Mouse (Mus musculus): ENCODE results near the gene Get4. TPM values are rescaled to one million over a fixed set of nuclear protein-coding genes. Genes with fewer than 3 reads are reported as not detected.

The Get4 gene
- polyA plus RNA-seq, 1 experiment from 2014 or later = 114 TPM

GRCm38 (mm10) chr5:139291811-139292560 lies 39.9 kb downstream of the Get4 start:
- DNase-seq (ENCODE audit: low spot score) (no peak), ATAC-seq (no peak)
- no peak overlapping the region for H3K9ac ChIP-seq (ENCODE audit: low read length)
- no peaks in the 10 kb centered on the region for H3K4me1 ChIP-seq (ENCODE audit: control insufficient read depth, insufficient read depth, low read length)
- no peaks in the 10 kb centered on the region for H3K27me3 ChIP-seq (replicated peaks; ENCODE audit: control insufficient read depth, insufficient read depth, low read length)
- H3K27ac ChIP-seq (ENCODE audit: low read depth, low read length) = no peak overlapping the region
- WGBS = 61% methylated on average over 6 of the region's 6 CpGs
- no peak overlapping the region for H3K4me2 ChIP-seq (ENCODE audit: low read length)
- no peaks in the 10 kb centered on the region for H3K9me3 ChIP-seq (replicated peaks; ENCODE audit: control insufficient read depth, low read length)
- H3K4me3 ChIP-seq (ENCODE audit: low read depth, low read length) = no peak overlapping the region
- no peaks in the 10 kb centered on the region for H3K36me3 ChIP-seq (ENCODE audit: control insufficient read depth, insufficient read depth, low read length)

GRCm38 (mm10) chr5:139294089-139294488 lies 42.0 kb downstream of the Get4 start:
- Histone ChIP-seq H3K9ac (ENCODE audit: low read length) (no peak overlapping the region), H3K27ac (ENCODE audit: low read depth, low read length) (no peak overlapping the region), H3K4me1 (ENCODE audit: control insufficient read depth, insufficient read depth, low read length) (no peaks in the 10 kb centered on the region), H3K9me3 (replicated peaks; ENCODE audit: control insufficient read depth, low read length) (no peaks in the 10 kb centered on the region), H3K4me3 (ENCODE audit: low read depth, low read length) (no peak overlapping the region), H3K27me3 (replicated peaks; ENCODE audit: control insufficient read depth, insufficient read depth, low read length) (no peaks in the 10 kb centered on the region), H3K36me3 (ENCODE audit: control insufficient read depth, insufficient read depth, low read length) (no peaks in the 10 kb centered on the region), H3K4me2 (ENCODE audit: low read length) (no peak overlapping the region)
- WGBS = 84% methylated on average over 2 of the region's 2 CpGs
- DNase-seq (ENCODE audit: low spot score) = no peak
- no peak for ATAC-seq

- Histone ChIP-seq H3K27me3 (replicated peaks; ENCODE audit: control insufficient read depth, insufficient read depth, low read length) (no peaks in the 10 kb centered on the region), H3K27ac (ENCODE audit: low read depth, low read length) (no peak overlapping the region), H3K9ac (ENCODE audit: low read length) (no peak overlapping the region), H3K4me3 (ENCODE audit: low read depth, low read length) (no peak overlapping the region), H3K36me3 (ENCODE audit: control insufficient read depth, insufficient read depth, low read length) (no peaks in the 10 kb centered on the region), H3K4me1 (ENCODE audit: control insufficient read depth, insufficient read depth, low read length) (no peaks in the 10 kb centered on the region), H3K9me3 (replicated peaks; ENCODE audit: control insufficient read depth, low read length) (no peaks in the 10 kb centered on the region), H3K4me2 (ENCODE audit: low read length) (no peak overlapping the region)
- ATAC-seq = no peak
- WGBS = 90% methylated on average over 10 of the region's 10 CpGs
- DNase-seq (ENCODE audit: low spot score) = no peak
These were observed 45.0 kb downstream of the Get4 start for GRCm38 (mm10) chr5:139297092-139297491.

- H3K9me3 ChIP-seq (replicated peaks; ENCODE audit: control insufficient read depth, low read length) = no peaks in the 10 kb centered on the region
- no peak overlapping the region for H3K27ac ChIP-seq (ENCODE audit: low read depth, low read length)
- H3K9ac ChIP-seq (ENCODE audit: low read length) = no peak overlapping the region
- no peak overlapping the region for H3K4me3 ChIP-seq (ENCODE audit: low read depth, low read length)
- H3K4me1 ChIP-seq (ENCODE audit: control insufficient read depth, insufficient read depth, low read length) = no peaks in the 10 kb centered on the region
- H3K4me2 ChIP-seq (ENCODE audit: low read length) = no peak overlapping the region
- no peaks in the 10 kb centered on the region for H3K27me3 ChIP-seq (replicated peaks; ENCODE audit: control insufficient read depth, insufficient read depth, low read length)
- DNase-seq (ENCODE audit: low spot score) (no peak), ATAC-seq (no peak)
- WGBS = 74% methylated on average over 5 of the region's 5 CpGs
- H3K36me3 ChIP-seq (ENCODE audit: control insufficient read depth, insufficient read depth, low read length) = no peaks in the 10 kb centered on the region
These were observed 45.6 kb downstream of the Get4 start for GRCm38 (mm10) chr5:139297745-139298144.

- Histone ChIP-seq H3K4me3 (ENCODE audit: low read depth, low read length) (no peak overlapping the region), H3K27me3 (replicated peaks; ENCODE audit: control insufficient read depth, insufficient read depth, low read length) (no peaks in the 10 kb centered on the region), H3K36me3 (ENCODE audit: control insufficient read depth, insufficient read depth, low read length) (no peaks in the 10 kb centered on the region), H3K4me2 (ENCODE audit: low read length) (no peak overlapping the region), H3K4me1 (ENCODE audit: control insufficient read depth, insufficient read depth, low read length) (no peaks in the 10 kb centered on the region), H3K9ac (ENCODE audit: low read length) (no peak overlapping the region), H3K9me3 (replicated peaks; ENCODE audit: control insufficient read depth, low read length) (no peaks in the 10 kb centered on the region), H3K27ac (ENCODE audit: low read depth, low read length) (no peak overlapping the region)
- 84% methylated on average over 6 of the region's 6 CpGs for WGBS
- no peak for ATAC-seq
- no peak for DNase-seq (ENCODE audit: low spot score)
These were observed 50.0 kb downstream of the Get4 start for GRCm38 (mm10) chr5:139302101-139302500.

- no peaks in the 10 kb centered on the region for H3K36me3 ChIP-seq (ENCODE audit: control insufficient read depth, insufficient read depth, low read length)
- no peak overlapping the region for H3K4me3 ChIP-seq (ENCODE audit: low read depth, low read length)
- no peak for ATAC-seq
- H3K9ac ChIP-seq (ENCODE audit: low read length) = no peak overlapping the region
- WGBS = 90% methylated on average over 9 of the region's 9 CpGs
- no peaks in the 10 kb centered on the region for H3K4me1 ChIP-seq (ENCODE audit: control insufficient read depth, insufficient read depth, low read length)
- no peak for DNase-seq (ENCODE audit: low spot score)
- H3K4me2 ChIP-seq (ENCODE audit: low read length) = no peak overlapping the region
- no peaks in the 10 kb centered on the region for H3K9me3 ChIP-seq (replicated peaks; ENCODE audit: control insufficient read depth, low read length)
- no peaks in the 10 kb centered on the region for H3K27me3 ChIP-seq (replicated peaks; ENCODE audit: control insufficient read depth, insufficient read depth, low read length)
- H3K27ac ChIP-seq (ENCODE audit: low read depth, low read length) = no peak overlapping the region
These were observed 51.5 kb downstream of the Get4 start for GRCm38 (mm10) chr5:139303646-139304061.

- ATAC-seq = no peak
These were observed 57.8 kb downstream of the Get4 start for GRCm38 (mm10) chr5:139309946-139310345.

GRCm38 (mm10) chr5:139310477-139310876 lies 58.4 kb downstream of the Get4 start:
- ATAC-seq = no peak
- no peaks in the 10 kb centered on the region for H3K36me3 ChIP-seq (ENCODE audit: control insufficient read depth, insufficient read depth, low read length)
- DNase-seq (ENCODE audit: low spot score) = no peak
- H3K9ac ChIP-seq (ENCODE audit: low read length) = no peak overlapping the region
- H3K9me3 ChIP-seq (replicated peaks; ENCODE audit: control insufficient read depth, low read length) = no peaks in the 10 kb centered on the region
- WGBS = 89% methylated on average over 4 of the region's 4 CpGs
- H3K4me3 ChIP-seq (ENCODE audit: low read depth, low read length) = no peak overlapping the region
- H3K4me1 ChIP-seq (ENCODE audit: control insufficient read depth, insufficient read depth, low read length) = no peaks in the 10 kb centered on the region
- H3K4me2 ChIP-seq (ENCODE audit: low read length) = no peak overlapping the region
- H3K27ac ChIP-seq (ENCODE audit: low read depth, low read length) = no peak overlapping the region
- H3K27me3 ChIP-seq (replicated peaks; ENCODE audit: control insufficient read depth, insufficient read depth, low read length) = no peaks in the 10 kb centered on the region

More at GRCm38 (mm10) chr5:139309946-139310345, 57.8 kb downstream of the Get4 start:
- Histone ChIP-seq H3K4me3 (ENCODE audit: low read depth, low read length) (no peak overlapping the region), H3K4me1 (ENCODE audit: control insufficient read depth, insufficient read depth, low read length) (no peaks in the 10 kb centered on the region), H3K4me2 (ENCODE audit: low read length) (no peak overlapping the region), H3K9ac (ENCODE audit: low read length) (no peak overlapping the region), H3K27me3 (replicated peaks; ENCODE audit: control insufficient read depth, insufficient read depth, low read length) (no peaks in the 10 kb centered on the region), H3K36me3 (ENCODE audit: control insufficient read depth, insufficient read depth, low read length) (no peaks in the 10 kb centered on the region), H3K27ac (ENCODE audit: low read depth, low read length) (no peak overlapping the region), H3K9me3 (replicated peaks; ENCODE audit: control insufficient read depth, low read length) (no peaks in the 10 kb centered on the region)
- 82% methylated on average over 3 of the region's 3 CpGs for WGBS
- DNase-seq (ENCODE audit: low spot score) = no peak

- Histone ChIP-seq H3K36me3 (ENCODE audit: control insufficient read depth, insufficient read depth, low read length) (no peaks in the 10 kb centered on the region), H3K4me2 (ENCODE audit: low read length) (no peak overlapping the region), H3K9me3 (replicated peaks; ENCODE audit: control insufficient read depth, low read length) (no peaks in the 10 kb centered on the region), H3K27ac (ENCODE audit: low read depth, low read length) (no peak overlapping the region), H3K9ac (ENCODE audit: low read length) (no peak overlapping the region), H3K4me3 (ENCODE audit: low read depth, low read length) (no peak overlapping the region), H3K4me1 (ENCODE audit: control insufficient read depth, insufficient read depth, low read length) (no peaks in the 10 kb centered on the region), H3K27me3 (replicated peaks; ENCODE audit: control insufficient read depth, insufficient read depth, low read length) (no peaks in the 10 kb centered on the region)
- 89% methylated on average over 9 of the region's 9 CpGs for WGBS
- no peak for DNase-seq (ENCODE audit: low spot score)
- ATAC-seq = no peak
These were observed 59.7 kb downstream of the Get4 start for GRCm38 (mm10) chr5:139311822-139312221.
